Mouse (Mus musculus) bone marrow macrophage, adult 2 months (primary cell): Measurements from ENCODE around the gene Cep350. TPM values are rescaled to one million over a fixed set of nuclear protein-coding genes. Genes with fewer than 3 reads are reported as not detected.

Experiments
- H3K27ac ChIP-seq: 2 replicates; pipeline ENCODE4 v1.5.1; 2012; ENCODE audit warnings: low read depth, low read length; ENCODE audit not compliant: insufficient read depth
- H3K4me1 ChIP-seq: 2 replicates; pipeline ENCODE4 v1.6.1; 2012; ENCODE audit warnings: low read length; ENCODE audit not compliant: control insufficient read depth, insufficient read depth
- H3K4me3 ChIP-seq: 2 replicates; pipeline ENCODE4 v1.5.1; 2012; ENCODE audit warnings: mild to moderate bottlenecking, low read length, moderate library complexity; ENCODE audit not compliant: insufficient read depth
- CTCF ChIP-seq: IDR thresholded peaks from 2 replicates; pipeline ENCODE4 v1.5.1; 2012; ENCODE audit warnings: low read depth, mild to moderate bottlenecking, low read length, moderate library complexity
- POLR2A ChIP-seq: IDR thresholded peaks from 2 replicates; pipeline ENCODE4 v1.6.1; 2012; ENCODE audit warnings: mild to moderate bottlenecking, low read depth, low read length, borderline replicate concordance
- polyA plus RNA-seq: library from polyadenylated mRNA; stranded (reverse); fragments of >200 nt; gene quantifications from 2 replicates; pipeline ENCODE4 v1.2.4, GENCODE M21; 2012; ENCODE audit not compliant: missing spikeins, insufficient read depth, insufficient read length

The Cep350 gene
- polyA plus RNA-seq, 1 experiment: 40.9 TPM

- Histone ChIP-seq H3K27ac (no peak overlapping the region), H3K4me1 (no peaks in the 10 kb centered on the region; the same call in 1 of the 2 replicates)
- no peak for TF ChIP-seq CTCF
- TF ChIP-seq POLR2A: no peak
Observed at GRCm38 (mm10) chr1:155795791-155796233, 177.2 kb downstream of the Cep350 start.

More at GRCm38 (mm10) chr1:155795791-155796233, 177.2 kb downstream of the Cep350 start:
- no peak overlapping the region for H3K4me3 ChIP-seq

Other genes with a start within 250 kb of the Cep350 start
- not detected in 2 replicates for gene Lhx4, start 221.6 kb downstream of the Cep350 start, polyA plus RNA-seq
- 15.7 and 20.0 TPM in 2 replicates for gene Qsox1, start 160.4 kb downstream of the Cep350 start, polyA plus RNA-seq
- 99.8 and 104 TPM in 2 replicates for gene Tor1aip2, start 62.1 kb upstream of the Cep350 start, polyA plus RNA-seq
- 158 and 159 TPM in 2 replicates for gene Tor1aip1, start 63.2 kb upstream of the Cep350 start, polyA plus RNA-seq
- gene Fam163a, start 231.8 kb upstream of the Cep350 start, polyA plus RNA-seq: not detected in 2 replicates